Mouse (Mus musculus) olfactory bulb, adult 2 months (tissue): ENCODE data around the gene Gtpbp3.

ENCODE experiments used
- CTCF ChIP-seq: fragments of 200-500 bp; IDR thresholded peaks from 2 replicates; pipeline ENCODE4 v1.5.1; 2012; ENCODE audit warnings: low read depth, mild to moderate bottlenecking, low read length, moderate library complexity; ENCODE audit not compliant: insufficient read depth
- POLR2A ChIP-seq: fragments of 200-500 bp; IDR thresholded peaks from 2 replicates; pipeline ENCODE4 v1.6.1; 2012; ENCODE audit warnings: mild to moderate bottlenecking, low read depth, low read length, moderate library complexity; ENCODE audit not compliant: insufficient read depth

- TF ChIP-seq CTCF (no peak), POLR2A (no peak)
Observed at GRCm38 (mm10) chr8:71515043-71515442, 27.1 kb downstream of the Gtpbp3 start.
